Mouse (Mus musculus) forebrain, embryonic 14.5 days (tissue): ENCODE data around the gene Med18. TPM values are rescaled to one million over a fixed set of nuclear protein-coding genes. Genes with fewer than 3 reads are reported as not detected.
A peak's percentile ranks its signal among the peaks of the same experiment; 100 is the strongest.

ENCODE experiments used
- ATAC-seq: fragments of 200-750 bp; cut with Nextera tagmentation; 2 replicates; pipeline ENCODE4 v1.8.0; 2017; ENCODE audit warnings: mild to moderate bottlenecking, moderate library complexity
- DNase-seq: peaks from one replicate; pipeline ENCODE4 v3.0.0-alpha.2; 2015; ENCODE audit warnings: low spot score
- H3K27ac ChIP-seq: fragments of 300-500 bp; sonication (generic); 2 replicates; pipeline ENCODE4 v1.5.1; 2014; ENCODE audit warnings: low read depth, mild to moderate bottlenecking, control low read depth, low read length, moderate library complexity
- H3K27me3 ChIP-seq: fragments of 300-500 bp; sonication (generic); replicated peaks from 2 replicates; pipeline ENCODE4 v1.6.1; 2014; ENCODE audit warnings: low read length, control low read depth, mixed read lengths; ENCODE audit not compliant: control insufficient read depth, insufficient read depth
- H3K36me3 ChIP-seq: fragments of 300-500 bp; sonication (generic); 2 replicates; pipeline ENCODE4 v1.6.1; 2014; ENCODE audit warnings: low read length, control low read depth; ENCODE audit not compliant: control insufficient read depth, insufficient read depth
- H3K4me1 ChIP-seq: fragments of 300-500 bp; sonication (generic); 2 replicates; pipeline ENCODE4 v1.6.1; 2014; ENCODE audit warnings: antibody characterized with exemption, low read length, control low read depth; ENCODE audit not compliant: control insufficient read depth, insufficient read depth
- H3K4me2 ChIP-seq: fragments of 300-500 bp; sonication (generic); 2 replicates; pipeline ENCODE4 v1.6.1; 2014; ENCODE audit warnings: mild to moderate bottlenecking, control low read depth, low read length
- H3K4me3 ChIP-seq: fragments of 300-500 bp; sonication (generic); 2 replicates; pipeline ENCODE4 v1.5.1; 2014; ENCODE audit warnings: low read depth, low read length, control low read depth
- H3K9ac ChIP-seq: fragments of 300-500 bp; sonication (generic); 2 replicates; pipeline ENCODE4 v1.6.1; 2014; ENCODE audit warnings: mild to moderate bottlenecking, low read length, control low read depth, moderate library complexity
- H3K9me3 ChIP-seq: fragments of 300-500 bp; sonication (generic); replicated peaks from 2 replicates; pipeline ENCODE4 v1.6.1; 2016; ENCODE audit warnings: low read length, control low read depth, mixed read lengths; ENCODE audit not compliant: control insufficient read depth
- WGBS: fragments of 180-500 bp; shearing (Covaris S2); extraction: QIAGEN DNeasy Blood & Tissue Kit; methylation state at CpG from one replicate; pipeline ENCODE4 v1.1.7; 2014; 5-methylcytosine and 5-hydroxymethylcytosine counted together
- polyA plus RNA-seq: library from polyadenylated mRNA; unstranded; fragments of >200 nt; fragmentation: Nextera tagmentation; extraction: Ambion mirVana; gene quantifications from 2 replicates; pipeline ENCODE4 v1.2.1, GENCODE M21; 2014

The Med18 gene
- polyA plus RNA-seq = 6.2 and 6.3 TPM in 2 replicates

- Histone ChIP-seq H3K9ac (peak within 1 kb of the TSS; percentile 66), H3K9me3 (no peaks in the 10 kb centered on the region), H3K27me3 (no peaks in the 10 kb centered on the region), H3K36me3 (peaks cover 28% of the 10 kb centered on the region), H3K4me2 (peak within 1 kb of the TSS; percentile 81), H3K4me3 (peak within 1 kb of the TSS; percentile 44), H3K27ac (no peak within 1 kb of the TSS), H3K4me1 (peaks cover 7% of the 10 kb centered on the region; the same call in 1 of the 2 replicates)
- peak; percentile 97 for DNase-seq
- peak; percentile 97 for ATAC-seq
- WGBS = under 1% methylated on average over 44 of the region's 44 CpGs
Observed at GRCm38 (mm10) chr4:132463430-132464254, at the start of gene Med18. Gene Med18 (minus strand): TSS chr4:132463921.

- H3K36me3 ChIP-seq = no peaks in the 10 kb centered on the region
- no peak overlapping the region for H3K4me3 ChIP-seq
- H3K4me1 ChIP-seq = peaks cover 8% of the 10 kb centered on the region; the same call in 1 of the 2 replicates
- no peak for ATAC-seq
- H3K9me3 ChIP-seq = no peaks in the 10 kb centered on the region
- WGBS = 89% methylated on average over 3 of the region's 3 CpGs
- no peaks in the 10 kb centered on the region for H3K27me3 ChIP-seq
- H3K27ac ChIP-seq = no peak overlapping the region
- DNase-seq = no peak
- H3K9ac ChIP-seq = no peak overlapping the region
- H3K4me2 ChIP-seq = no peak overlapping the region
Observed at GRCm38 (mm10) chr4:132512080-132512479, 48.4 kb upstream of the Med18 start.

- Histone ChIP-seq H3K27ac (peak within 1 kb of the TSS; percentile 55), H3K27me3 (no peaks in the 10 kb centered on the region), H3K9ac (peak within 1 kb of the TSS; percentile 76), H3K4me2 (peak within 1 kb of the TSS; percentile 97), H3K4me1 (peaks cover 5% of the 10 kb centered on the region; the same call in 1 of the 2 replicates), H3K36me3 (no peaks in the 10 kb centered on the region), H3K9me3 (no peaks in the 10 kb centered on the region), H3K4me3 (peak within 1 kb of the TSS; percentile 75)
- ATAC-seq (peak; percentile 96), DNase-seq (peak; percentile 99)
- WGBS = under 1% methylated on average over 32 of the region's 32 CpGs
Observed at GRCm38 (mm10) chr4:132510352-132510798, 46.7 kb upstream of the Med18 start, which contains the start of gene Sesn2. Gene Sesn2 (minus strand): TSS chr4:132510501.

GRCm38 (mm10) chr4:132509621-132510296 is 46.0 kb upstream of the Med18 start:
- Histone ChIP-seq H3K27me3 (no peaks in the 10 kb centered on the region), H3K4me2 (peak overlapping the region; percentile 97), H3K4me3 (peak overlapping the region; percentile 75), H3K27ac (peak overlapping the region; percentile 55), H3K36me3 (no peaks in the 10 kb centered on the region), H3K9ac (peak overlapping the region; percentile 76), H3K4me1 (peaks cover 5% of the 10 kb centered on the region; the same call in 1 of the 2 replicates), H3K9me3 (no peaks in the 10 kb centered on the region)
- peak; percentile 79 for DNase-seq
- ATAC-seq = peak; percentile 65
- WGBS = under 1% methylated on average over 49 of the region's 52 CpGs

GRCm38 (mm10) chr4:132507210-132507609 is 43.5 kb upstream of the Med18 start:
- WGBS = 44% methylated on average over 2 of the region's 2 CpGs
- no peaks in the 10 kb centered on the region for H3K9me3 ChIP-seq
- H3K4me3 ChIP-seq = no peak overlapping the region
- no peaks in the 10 kb centered on the region for H3K27me3 ChIP-seq
- DNase-seq = no peak
- no peak overlapping the region for H3K9ac ChIP-seq
- H3K36me3 ChIP-seq = no peaks in the 10 kb centered on the region
- H3K4me2 ChIP-seq = no peak overlapping the region
- H3K4me1 ChIP-seq = no peaks in the 10 kb centered on the region
- ATAC-seq = no peak
- H3K27ac ChIP-seq = no peak overlapping the region

- H3K27me3 ChIP-seq = no peaks in the 10 kb centered on the region
- no peak overlapping the region for H3K4me3 ChIP-seq
- H3K4me2 ChIP-seq = no peak overlapping the region
- no peaks in the 10 kb centered on the region for H3K36me3 ChIP-seq
- no peaks in the 10 kb centered on the region for H3K4me1 ChIP-seq
- 78% methylated on average over 6 of the region's 6 CpGs for whole genome bisulfite sequencing
- ATAC-seq (no peak), DNase-seq (no peak)
- no peak overlapping the region for H3K9ac ChIP-seq
- H3K9me3 ChIP-seq = no peaks in the 10 kb centered on the region
- H3K27ac ChIP-seq = no peak overlapping the region
Observed at GRCm38 (mm10) chr4:132506250-132506649, 42.5 kb upstream of the Med18 start.

GRCm38 (mm10) chr4:132505800-132506199 is 42.1 kb upstream of the Med18 start:
- Histone ChIP-seq H3K9ac (no peak overlapping the region), H3K27me3 (no peaks in the 10 kb centered on the region), H3K4me1 (no peaks in the 10 kb centered on the region), H3K4me2 (no peak overlapping the region), H3K27ac (no peak overlapping the region), H3K4me3 (no peak overlapping the region), H3K36me3 (no peaks in the 10 kb centered on the region), H3K9me3 (no peaks in the 10 kb centered on the region)
- 27% methylated on average over 10 of the region's 10 CpGs for WGBS
- no peak for ATAC-seq
- no peak for DNase-seq

GRCm38 (mm10) chr4:132505034-132505738 is 41.5 kb upstream of the Med18 start:
- Histone ChIP-seq H3K4me1 (no peaks in the 10 kb centered on the region), H3K9ac (no peak overlapping the region), H3K27me3 (no peaks in the 10 kb centered on the region), H3K9me3 (no peaks in the 10 kb centered on the region), H3K27ac (no peak overlapping the region), H3K36me3 (no peaks in the 10 kb centered on the region), H3K4me2 (no peak overlapping the region), H3K4me3 (no peak overlapping the region)
- WGBS = 62% methylated on average over 6 of the region's 6 CpGs
- no peak for DNase-seq
- no peak for ATAC-seq
